Mouse (Mus musculus): ENCODE results near the gene Hba-a1. TPM values are rescaled to one million over a fixed set of nuclear protein-coding genes. Genes with fewer than 3 reads are reported as not detected.
A peak's percentile ranks its signal among the peaks of the same experiment; 100 is the strongest.
"Not testable (repeated sequence)": the region's sequence is repeated elsewhere in the genome, so short reads cannot be mapped to it uniquely, and the experiment has no call there.

Hba-a1 gene
- 197 to 2,631 TPM (median 2,328 TPM) in 3 replicates for total RNA-seq (2017)

GRCm38 (mm10) chr11:32283091-32283777 lies at the start of gene Hba-a1:
Hba-a1 (plus strand) TSS chr11:32283511.
- ATAC-seq (replicated peaks; ENCODE audit: insufficient number of reproducible peaks, low FRiP score, low TSS enrichment, poor library complexity, severe bottlenecking): not testable (repeated sequence)

DNA sequence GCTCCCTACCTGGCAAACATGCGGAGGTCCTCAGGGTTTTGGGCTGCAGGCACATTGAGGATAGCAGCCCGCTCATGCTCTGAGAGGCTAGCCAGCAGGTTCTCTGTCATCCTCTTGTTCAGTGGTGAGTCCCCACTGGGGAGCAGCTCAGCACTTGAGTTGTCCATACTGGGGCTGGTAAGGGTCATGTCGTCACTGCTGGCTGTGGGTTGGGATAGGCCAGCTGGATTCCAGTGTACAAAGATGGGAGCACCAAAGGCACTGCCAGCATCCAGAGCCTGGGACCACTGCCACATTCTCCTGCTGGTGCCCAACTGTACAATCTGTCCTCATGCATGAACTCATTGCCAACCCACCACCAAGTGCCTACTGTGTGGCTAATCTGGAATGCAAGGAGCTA lies 49.4 kb upstream of the Hba-a1 start:
- no peak for ATAC-seq (replicated peaks; ENCODE audit: insufficient number of reproducible peaks, low FRiP score, low TSS enrichment, poor library complexity, severe bottlenecking)

DNA sequence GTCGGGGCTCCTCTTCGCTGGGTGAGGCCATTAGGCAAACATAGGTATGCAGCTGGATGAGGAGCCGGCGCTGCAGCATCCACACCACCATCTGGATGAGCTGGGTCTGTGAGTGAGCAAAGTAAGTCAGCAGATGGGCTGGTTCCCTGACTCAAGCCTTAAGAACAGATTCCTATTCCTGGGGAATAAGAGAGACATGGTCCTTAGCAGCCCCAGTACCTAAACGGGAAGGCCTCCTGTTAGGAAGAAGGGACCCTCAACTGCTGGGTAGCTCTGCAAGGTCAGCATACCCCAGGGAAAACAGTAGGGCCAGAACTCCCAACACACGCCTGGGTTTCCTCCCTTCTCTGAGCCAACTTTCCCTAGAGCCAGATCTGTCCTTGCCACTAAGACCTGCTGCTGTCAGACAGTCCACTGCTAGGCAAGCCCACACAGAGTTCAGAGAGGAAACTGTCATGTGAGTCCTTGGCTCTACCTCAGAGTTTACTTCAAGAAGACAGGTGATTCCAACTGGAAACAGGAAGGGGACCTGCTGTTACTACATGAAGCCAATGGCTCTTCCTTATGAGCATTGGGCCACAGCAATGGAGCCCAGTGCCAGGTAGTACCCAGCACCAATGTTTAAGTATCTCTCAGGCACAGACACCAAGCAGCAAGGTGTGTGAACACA lies 48.4 kb upstream of the Hba-a1 start:
- no peak for ATAC-seq (replicated peaks; ENCODE audit: insufficient number of reproducible peaks, low FRiP score, low TSS enrichment, poor library complexity, severe bottlenecking)

GRCm38 (mm10) chr11:32235646-32236045 lies 47.7 kb upstream of the Hba-a1 start:
- no peak for ATAC-seq (replicated peaks; ENCODE audit: insufficient number of reproducible peaks, low FRiP score, low TSS enrichment, poor library complexity, severe bottlenecking)

DNA sequence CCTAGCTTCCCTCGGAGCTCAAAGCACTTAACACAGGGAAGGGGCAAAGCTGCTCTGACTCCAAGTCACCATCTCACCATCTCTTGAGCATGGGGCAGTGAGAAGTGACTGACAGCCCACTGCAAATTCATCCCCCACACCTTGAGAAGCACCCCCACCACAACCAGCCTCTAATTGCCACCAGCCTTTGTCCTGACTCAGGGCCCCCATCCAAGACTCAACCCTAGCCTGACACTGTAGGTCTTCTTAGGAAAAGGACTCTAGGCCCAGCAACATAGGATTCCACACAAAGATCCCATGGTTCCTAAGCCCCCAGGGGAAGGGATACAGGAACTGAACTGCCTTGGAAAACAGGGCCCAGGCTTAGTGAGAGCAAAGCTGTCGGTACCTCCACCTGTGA lies 47.2 kb upstream of the Hba-a1 start:
- ATAC-seq (replicated peaks; ENCODE audit: insufficient number of reproducible peaks, low FRiP score, low TSS enrichment, poor library complexity, severe bottlenecking): no peak

- ATAC-seq (replicated peaks; ENCODE audit: insufficient number of reproducible peaks, low FRiP score, low TSS enrichment, poor library complexity, severe bottlenecking): no peak
These were observed 46.5 kb upstream of the Hba-a1 start for GRCm38 (mm10) chr11:32236712-32237410.

DNA sequence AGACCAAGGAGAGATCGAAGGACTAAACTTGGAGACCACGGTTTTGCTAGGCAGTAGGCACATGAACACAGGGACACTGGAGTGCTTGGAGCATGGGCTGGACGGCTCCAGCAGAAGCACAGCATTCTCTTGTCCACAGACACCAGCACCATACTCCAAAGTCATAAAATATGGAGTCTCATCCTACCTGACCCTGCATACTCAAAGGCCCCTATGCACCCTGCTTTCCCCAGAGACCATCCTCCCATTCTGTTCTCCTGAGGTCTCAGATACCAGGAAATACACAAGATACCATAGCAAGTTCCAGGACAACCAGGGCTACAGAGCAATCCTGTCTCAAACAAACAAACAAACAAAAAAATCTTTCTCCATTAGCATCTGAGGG lies 45.9 kb upstream of the Hba-a1 start:
- ATAC-seq (replicated peaks; ENCODE audit: insufficient number of reproducible peaks, low FRiP score, low TSS enrichment, poor library complexity, severe bottlenecking): no peak

DNA sequence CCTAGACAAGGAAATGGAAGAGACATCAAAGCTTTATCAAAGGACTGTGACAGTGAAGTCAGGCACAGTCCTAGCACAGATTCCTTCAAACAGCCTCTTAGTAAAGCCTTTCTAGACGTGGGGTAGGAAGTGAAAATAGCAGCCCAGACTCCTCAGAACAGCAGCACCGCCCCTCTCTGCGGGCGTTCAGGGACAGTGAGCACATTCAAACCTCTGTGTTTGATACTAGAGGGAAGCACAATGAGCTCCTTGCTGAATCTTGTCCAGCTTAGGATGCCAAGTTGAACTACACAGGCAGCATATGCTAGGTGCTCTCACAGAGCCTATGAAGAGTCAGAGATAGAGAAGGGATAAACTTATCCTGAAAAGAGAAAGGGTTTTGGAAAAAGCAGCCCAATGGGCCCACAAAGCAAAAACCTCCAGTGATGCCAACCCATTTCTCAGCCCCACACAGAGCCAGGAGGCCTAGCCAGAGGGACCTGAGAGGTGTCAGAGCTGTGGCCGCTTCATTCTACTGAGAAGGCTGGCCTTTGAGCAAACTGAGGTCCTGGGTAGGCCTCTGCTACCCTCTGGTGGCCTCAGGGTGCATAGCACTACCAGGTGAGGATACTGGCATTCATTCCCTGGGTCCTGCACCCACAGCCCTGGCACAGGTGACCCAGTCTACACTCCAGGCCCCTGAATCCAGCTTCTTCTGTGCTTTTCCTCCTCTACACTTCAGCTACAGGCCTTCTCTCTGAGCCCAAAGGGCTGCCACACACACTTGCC lies 45.0 kb upstream of the Hba-a1 start:
- peak; percentile 92 for ATAC-seq (replicated peaks; ENCODE audit: insufficient number of reproducible peaks, low FRiP score, low TSS enrichment, poor library complexity, severe bottlenecking)

GRCm38 (mm10) chr11:32241391-32241790 lies 41.9 kb upstream of the Hba-a1 start:
- no peak for ATAC-seq (replicated peaks; ENCODE audit: insufficient number of reproducible peaks, low FRiP score, low TSS enrichment, poor library complexity, severe bottlenecking)

DNA sequence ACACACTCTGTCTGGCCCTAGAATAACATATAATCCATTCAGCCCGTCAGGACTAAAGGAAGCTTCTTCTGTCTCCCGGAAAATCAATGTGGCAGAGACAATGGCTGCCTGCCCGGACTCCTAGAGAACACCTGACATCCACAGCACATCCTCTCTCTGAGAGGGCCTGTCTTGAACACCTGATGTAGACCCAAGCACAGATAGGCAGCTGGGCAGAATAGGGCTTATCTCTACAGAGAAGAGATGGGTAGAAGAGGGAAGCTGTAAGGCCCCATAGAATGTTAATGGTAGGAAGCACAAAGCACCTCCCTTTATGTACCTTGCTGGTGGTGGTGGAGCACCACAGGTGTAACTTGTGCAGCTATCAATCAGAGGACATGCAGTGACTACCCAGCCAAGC lies 41.1 kb upstream of the Hba-a1 start:
- ATAC-seq (replicated peaks; ENCODE audit: insufficient number of reproducible peaks, low FRiP score, low TSS enrichment, poor library complexity, severe bottlenecking): no peak

DNA sequence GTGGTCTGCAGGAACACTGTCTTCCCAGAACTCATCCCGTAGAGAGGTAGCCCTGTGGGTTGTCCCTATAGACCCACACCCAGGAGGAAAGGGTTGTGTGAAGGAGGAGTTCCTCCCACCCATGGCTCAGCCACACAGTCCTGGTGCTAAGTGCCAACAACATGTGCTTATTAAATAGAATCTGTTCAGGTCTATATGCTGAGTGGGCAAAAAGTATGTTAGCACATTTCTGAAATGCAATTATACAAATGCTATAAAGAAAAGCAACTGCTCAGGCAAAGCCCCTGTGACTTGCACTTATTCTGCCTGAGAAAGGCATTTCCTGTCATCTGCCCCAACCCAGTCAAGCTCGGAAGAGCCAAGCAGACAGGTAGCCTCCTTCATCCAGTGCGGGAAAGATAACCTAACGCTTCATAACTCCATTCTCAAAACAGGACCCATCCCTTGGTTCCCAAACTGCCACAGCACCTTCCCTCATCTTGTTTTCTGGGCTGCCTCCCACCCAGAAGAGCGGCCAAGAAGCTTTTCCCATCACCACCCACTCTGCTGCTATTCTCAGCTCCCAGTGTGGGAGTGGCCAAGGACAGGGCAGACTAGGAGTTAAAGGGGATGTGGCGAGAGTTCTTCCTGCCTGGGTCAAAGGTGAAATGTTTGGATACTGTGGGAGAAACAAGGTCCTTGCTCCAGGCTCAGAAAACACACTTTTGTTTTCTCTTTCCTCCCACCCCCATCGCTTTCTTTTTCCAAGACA lies 39.9 kb upstream of the Hba-a1 start:
- no peak for ATAC-seq (replicated peaks; ENCODE audit: insufficient number of reproducible peaks, low FRiP score, low TSS enrichment, poor library complexity, severe bottlenecking)

GRCm38 (mm10) chr11:32244064-32244463 lies 39.2 kb upstream of the Hba-a1 start:
- no peak for ATAC-seq (replicated peaks; ENCODE audit: insufficient number of reproducible peaks, low FRiP score, low TSS enrichment, poor library complexity, severe bottlenecking)

GRCm38 (mm10) chr11:32244617-32245016 lies 38.7 kb upstream of the Hba-a1 start:
- no peak for ATAC-seq (replicated peaks; ENCODE audit: insufficient number of reproducible peaks, low FRiP score, low TSS enrichment, poor library complexity, severe bottlenecking)

GRCm38 (mm10) chr11:32245614-32246013 lies 37.7 kb upstream of the Hba-a1 start:
- no peak for ATAC-seq (replicated peaks; ENCODE audit: insufficient number of reproducible peaks, low FRiP score, low TSS enrichment, poor library complexity, severe bottlenecking)

DNA sequence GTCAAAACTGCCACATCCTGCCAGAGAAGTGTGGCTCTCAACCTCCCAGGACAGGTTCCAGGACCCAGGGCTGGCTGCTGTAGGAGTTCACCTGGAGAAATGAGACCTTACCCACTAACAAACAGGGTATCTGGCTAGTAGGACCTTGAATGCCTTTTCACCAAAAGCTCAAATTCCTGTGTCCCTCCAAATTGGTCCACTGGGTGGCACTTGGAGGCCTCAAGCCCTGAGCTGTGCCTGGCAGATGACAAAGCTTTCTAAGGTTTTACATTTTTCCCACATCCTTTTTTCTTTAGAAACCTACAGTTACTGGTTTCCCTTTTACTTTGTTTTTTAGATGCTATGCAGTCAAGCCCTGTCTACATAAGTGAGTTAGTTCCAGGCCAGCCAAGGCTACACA lies 36.2 kb upstream of the Hba-a1 start:
- ATAC-seq (replicated peaks; ENCODE audit: insufficient number of reproducible peaks, low FRiP score, low TSS enrichment, poor library complexity, severe bottlenecking): no peak

- no peak for ATAC-seq (replicated peaks; ENCODE audit: insufficient number of reproducible peaks, low FRiP score, low TSS enrichment, poor library complexity, severe bottlenecking)
These were observed 35.0 kb upstream of the Hba-a1 start for GRCm38 (mm10) chr11:32248350-32248749.

GRCm38 (mm10) chr11:32250880-32251763 lies 32.2 kb upstream of the Hba-a1 start:
- ATAC-seq (replicated peaks; ENCODE audit: insufficient number of reproducible peaks, low FRiP score, low TSS enrichment, poor library complexity, severe bottlenecking): no peak

DNA sequence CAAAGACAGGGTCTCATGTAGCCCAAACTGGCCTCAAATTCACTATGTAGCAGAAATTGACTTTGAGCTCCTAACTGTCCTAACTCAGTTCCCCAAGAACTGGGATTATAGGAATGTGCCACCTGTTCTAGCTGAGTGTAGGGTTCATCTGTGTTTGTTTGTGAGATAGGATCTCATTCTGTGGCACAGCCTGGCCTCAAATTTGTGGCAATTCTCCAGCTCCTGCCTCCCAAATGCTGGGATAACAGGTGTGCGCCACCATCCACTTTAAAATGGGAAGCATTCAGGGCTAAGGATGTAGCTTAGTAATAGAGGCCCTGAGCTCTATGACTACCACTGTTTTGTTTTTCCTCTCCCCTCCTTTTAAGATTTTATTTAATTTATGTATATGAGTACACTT lies 30.2 kb upstream of the Hba-a1 start:
- ATAC-seq (replicated peaks; ENCODE audit: insufficient number of reproducible peaks, low FRiP score, low TSS enrichment, poor library complexity, severe bottlenecking): no peak

Data from monocyte, adult 5-6 weeks (primary cell).